Mouse (Mus musculus) gastrocnemius, adult 2 months (tissue): Measurements from ENCODE around the gene Nup205. TPM values are rescaled to one million over a fixed set of nuclear protein-coding genes. Genes with fewer than 3 reads are reported as not detected.

ENCODE experiments used
- DNase-seq: peaks from one replicate; pipeline ENCODE4 v3.0.0; 2022
- H3K27ac ChIP-seq: fragments of 200-600 bp; 2 replicates; pipeline ENCODE4 v1.8.1; 2022; ENCODE audit warnings: mild to moderate bottlenecking
- H3K4me3 ChIP-seq: fragments of 200-600 bp; 2 replicates; pipeline ENCODE4 v1.8.1; 2022; ENCODE audit warnings: mild to moderate bottlenecking, moderate library complexity
- CTCF ChIP-seq: fragments of 200-600 bp; IDR thresholded peaks from 2 replicates; pipeline ENCODE4 v1.8.1; 2022; ENCODE audit warnings: antibody characterized with exemption, mild to moderate bottlenecking, moderate library complexity
- intact Hi-C: fragments of 180-260 bp; cut with DNase I; formaldehyde crosslinking; loops from one replicate; pipeline ENCODE4 v1.15.1; 2025
- total RNA-seq, 2 experiments: library from RNA; stranded (reverse); gene quantifications; 2 replicates each; pipeline ENCODE4 v1.2.3; 2021

Gene Nup205
- total RNA-seq, 2 experiments from 2014 or later: 9.3 to 12.5 TPM

DNA sequence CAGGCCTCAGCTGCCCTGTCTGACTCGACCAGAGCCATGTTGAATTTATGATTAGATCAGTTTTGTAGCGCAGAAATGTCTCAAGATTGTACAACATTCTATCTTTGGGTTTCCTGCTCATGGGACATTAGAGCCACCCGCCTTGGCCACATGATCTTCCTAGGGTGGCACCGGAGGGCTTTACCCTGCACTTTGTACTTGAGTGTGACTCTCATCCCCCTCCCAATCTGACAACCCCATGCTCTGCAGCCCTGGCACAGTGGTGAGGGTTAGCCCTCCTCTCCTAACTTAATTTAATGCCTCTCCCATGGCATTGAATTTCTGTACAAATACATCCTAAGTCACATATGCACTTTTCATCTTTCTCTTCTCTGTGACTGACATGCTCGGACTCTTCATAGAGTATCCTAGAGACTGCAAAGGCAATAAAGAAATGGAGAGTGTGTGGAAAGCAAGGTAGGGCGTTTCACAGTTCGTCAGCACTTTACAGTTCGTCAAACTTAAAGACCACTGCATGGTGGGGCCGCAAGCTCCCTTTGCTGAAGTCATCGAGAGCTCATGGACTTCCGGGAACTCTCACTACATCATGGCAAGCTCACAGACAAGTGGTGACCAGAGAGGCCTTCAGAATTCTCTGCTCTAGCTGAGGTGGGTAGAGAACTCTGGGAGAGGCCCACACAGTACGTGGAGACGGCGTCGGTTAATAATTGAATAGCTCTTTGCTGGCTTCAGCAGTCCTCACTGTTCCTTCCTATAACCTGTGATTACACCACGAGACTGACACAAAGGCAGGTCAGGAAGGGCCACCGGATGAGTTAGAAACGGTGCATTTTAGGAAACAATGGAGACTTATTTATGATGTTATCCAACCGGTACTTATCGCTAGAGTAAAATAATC, 94.9 kb downstream of the Nup205 start:
- no peak for DNase-seq
- intact Hi-C loops: no loop called here
- no peak for TF ChIP-seq CTCF
- H3K4me3 ChIP-seq: no peak overlapping the region
- no peak overlapping the region for H3K27ac ChIP-seq

GRCm38 (mm10) chr6:35273391-35274082, 96.3 kb downstream of the Nup205 start:
- Histone ChIP-seq H3K4me3 (no peak overlapping the region), H3K27ac (no peak overlapping the region)
- TF ChIP-seq CTCF: no peak
- no peak for DNase-seq
- intact Hi-C loops: no loop called here

GRCm38 (mm10) chr6:35277903-35278587, 100.8 kb downstream of the Nup205 start:
- Histone ChIP-seq H3K4me3 (no peak overlapping the region), H3K27ac (no peak overlapping the region)
- intact Hi-C loops: no loop called here
- DNase-seq: no peak
- TF ChIP-seq CTCF: no peak

- no peak overlapping the region for H3K4me3 ChIP-seq
- intact Hi-C loops: no loop called here
- DNase-seq: no peak
- TF ChIP-seq CTCF: no peak
- no peak overlapping the region for H3K27ac ChIP-seq
Measured at GRCm38 (mm10) chr6:35279306-35279705, 102.1 kb downstream of the Nup205 start.

- Histone ChIP-seq H3K4me3 (no peak overlapping the region), H3K27ac (peak overlapping the region; percentile 28; the same call in 1 of the 2 replicates)
- TF ChIP-seq CTCF: no peak; the same call in 1 of the 2 replicates
- DNase-seq: peak; percentile 31
- intact Hi-C loops: no loop called here
Measured at GRCm38 (mm10) chr6:35288114-35288761, 111.0 kb downstream of the Nup205 start.

DNA sequence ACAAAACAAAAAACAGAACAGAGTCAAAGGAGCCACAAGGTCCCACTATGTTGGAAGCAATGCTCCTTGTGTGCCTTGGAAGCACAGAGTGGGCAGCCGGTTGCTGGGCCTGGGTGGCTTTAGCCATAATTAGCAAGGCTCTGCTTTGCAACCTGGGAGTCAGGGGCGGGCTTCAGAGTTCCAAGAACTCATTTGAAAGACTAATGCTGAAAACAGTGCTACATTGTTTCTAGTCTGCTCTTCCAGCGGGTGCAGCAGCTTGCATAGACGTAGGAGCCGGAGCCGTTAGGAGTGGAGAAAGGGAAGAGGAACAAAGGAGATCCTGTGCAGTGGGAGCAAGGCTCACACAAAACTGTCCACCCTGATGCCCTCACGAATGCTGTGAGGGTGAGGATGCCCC, 111.7 kb downstream of the Nup205 start:
- peak overlapping the region; percentile 28; the same call in 1 of the 2 replicates for H3K27ac ChIP-seq
- no peak for TF ChIP-seq CTCF
- no peak for DNase-seq
- H3K4me3 ChIP-seq: no peak overlapping the region
- intact Hi-C loops: no loop called here

GRCm38 (mm10) chr6:35289676-35290075, 112.5 kb downstream of the Nup205 start:
- Histone ChIP-seq H3K27ac (no peak overlapping the region), H3K4me3 (no peak overlapping the region)
- no peak for TF ChIP-seq CTCF
- no peak for DNase-seq
- intact Hi-C loops: no loop called here

DNA sequence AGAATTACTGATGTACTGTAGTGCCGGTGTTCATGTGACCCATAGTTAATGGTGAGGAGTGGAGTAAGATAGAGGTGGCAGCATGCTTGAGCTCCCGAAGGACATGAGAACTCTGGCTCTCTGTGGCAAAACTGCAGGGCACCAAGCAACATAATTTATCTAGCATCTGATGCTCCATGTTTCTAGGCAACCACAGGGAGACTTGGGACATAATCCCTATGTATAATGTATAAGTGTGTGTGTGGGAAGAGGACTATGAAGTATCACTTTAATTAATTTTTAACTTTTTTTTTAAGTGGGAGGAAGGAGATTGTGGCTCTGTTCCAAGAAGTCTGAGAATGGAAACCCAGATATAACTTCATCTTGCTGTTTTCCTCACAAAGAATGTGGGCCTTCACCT, 117.7 kb downstream of the Nup205 start:
- Histone ChIP-seq H3K27ac (no peak overlapping the region), H3K4me3 (no peak overlapping the region)
- no peak for TF ChIP-seq CTCF
- intact Hi-C loops: no loop called here
- no peak for DNase-seq

DNA sequence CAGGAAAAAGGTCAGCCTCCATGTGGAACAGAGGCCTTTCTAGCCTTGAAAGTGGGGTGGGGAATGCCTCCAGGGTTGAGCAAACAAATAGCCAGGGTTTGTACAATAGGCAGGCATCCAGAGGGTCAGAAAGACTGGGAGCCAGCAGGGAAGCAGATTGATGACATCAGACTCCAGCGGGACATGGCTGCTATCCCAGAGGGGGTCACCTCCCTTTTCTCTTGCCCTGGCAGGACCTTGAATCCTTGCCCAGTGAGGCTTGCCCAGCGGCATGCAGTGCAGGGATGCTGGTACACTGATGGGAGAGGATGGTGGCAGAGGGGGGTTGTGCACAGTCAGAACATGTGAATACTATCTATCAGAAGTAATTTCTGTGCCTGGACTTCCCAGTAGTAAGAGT, 119.8 kb downstream of the Nup205 start:
- H3K27ac ChIP-seq: no peak overlapping the region

More for the DNA sequence above, 119.8 kb downstream of the Nup205 start:
- H3K4me3 ChIP-seq: no peak overlapping the region
- no peak for TF ChIP-seq CTCF
- intact Hi-C loops: no loop called here
- DNase-seq: peak; percentile 33

Other genes starting within 250 kb of the Nup205 start
- not detected for gene Slc23a4, start 189.0 kb upstream of the Nup205 start, total RNA-seq
- gene Cnot4, start 43.7 kb upstream of the Nup205 start, total RNA-seq: 10 to 100 TPM; 31.2 to 32.0 TPM
- gene Slc13a4, start 130.7 kb downstream of the Nup205 start, total RNA-seq: under 1 TPM in 1 of 2 experiments, not detected in 1; 0.06 TPM
- gene Fam180a, start 148.7 kb downstream of the Nup205 start, total RNA-seq: 1 to 10 TPM in 1 of 2 experiments, under 1 TPM in 1; 0.36 to 2.0 TPM